Mouse (Mus musculus): ENCODE results near the gene Efnb2. TPM values are rescaled to one million over a fixed set of nuclear protein-coding genes. Genes with fewer than 3 reads are reported as not detected.
A peak's percentile ranks its signal among the peaks of the same experiment; 100 is the strongest.

The Efnb2 gene
- polyA plus RNA-seq (2017; shearing (Covaris generic)), result under 1 TPM; 0.16 to 0.24 TPM

GRCm38 (mm10) chr8:8661103-8661758 lies at the start of gene Efnb2:
TSS of gene Efnb2 (minus strand) at chr8:8661242.
- peak; percentile 87 for ATAC-seq

- ATAC-seq, result no peak
These were observed 43.8 kb upstream of the Efnb2 start for GRCm38 (mm10) chr8:8704813-8705212.

GRCm38 (mm10) chr8:8703668-8704067 lies 42.6 kb upstream of the Efnb2 start:
- no peak for ATAC-seq

GRCm38 (mm10) chr8:8700821-8701220 lies 39.8 kb upstream of the Efnb2 start:
- no peak for ATAC-seq

- ATAC-seq, result no peak
These were observed 39.2 kb upstream of the Efnb2 start for GRCm38 (mm10) chr8:8700229-8700628.

GRCm38 (mm10) chr8:8690146-8691092 lies 29.4 kb upstream of the Efnb2 start, which contains the start of gene Arglu1:
TSS of gene Arglu1 (minus strand) at chr8:8690521.
- peak; percentile 89 for ATAC-seq

- ATAC-seq, result peak; percentile 33
These were observed 28.6 kb upstream of the Efnb2 start for GRCm38 (mm10) chr8:8689454-8690145.

- ATAC-seq, result peak; percentile 20
These were observed 27.9 kb upstream of the Efnb2 start for GRCm38 (mm10) chr8:8688823-8689453.

- no peak for ATAC-seq
These were observed 24.5 kb upstream of the Efnb2 start for GRCm38 (mm10) chr8:8685517-8685916.

- ATAC-seq, result no peak
These were observed 21.7 kb upstream of the Efnb2 start for GRCm38 (mm10) chr8:8682697-8683096.

GRCm38 (mm10) chr8:8678236-8678635 lies 17.2 kb upstream of the Efnb2 start:
- ATAC-seq, result no peak

GRCm38 (mm10) chr8:8674864-8675263 lies 13.8 kb upstream of the Efnb2 start:
- no peak for ATAC-seq

- peak; percentile 53 for ATAC-seq
These were observed 707 bp upstream of the Efnb2 start for GRCm38 (mm10) chr8:8661759-8662138.

- no peak for ATAC-seq
These were observed 539 bp downstream of the Efnb2 start for GRCm38 (mm10) chr8:8660307-8661098.

GRCm38 (mm10) chr8:8659503-8660306 lies 1.3 kb downstream of the Efnb2 start:
- ATAC-seq, result no peak

GRCm38 (mm10) chr8:8658426-8659224 lies 2.4 kb downstream of the Efnb2 start:
- no peak for ATAC-seq

- ATAC-seq, result no peak
These were observed 3.2 kb downstream of the Efnb2 start for GRCm38 (mm10) chr8:8657692-8658355.

GRCm38 (mm10) chr8:8656578-8657441 lies 4.2 kb downstream of the Efnb2 start:
- ATAC-seq, result no peak
